Mouse (Mus musculus): ENCODE measurements around the gene Hbb-bh1. TPM values are rescaled to one million over a fixed set of nuclear protein-coding genes. Genes with fewer than 3 reads are reported as not detected.
"Not testable (repeated sequence)": the region's sequence is repeated elsewhere in the genome, so short reads cannot be mapped to it uniquely, and the experiment has no call there.

The Hbb-bh1 gene
- total RNA-seq, 2 experiments from 2014 or later = not detected

DNA sequence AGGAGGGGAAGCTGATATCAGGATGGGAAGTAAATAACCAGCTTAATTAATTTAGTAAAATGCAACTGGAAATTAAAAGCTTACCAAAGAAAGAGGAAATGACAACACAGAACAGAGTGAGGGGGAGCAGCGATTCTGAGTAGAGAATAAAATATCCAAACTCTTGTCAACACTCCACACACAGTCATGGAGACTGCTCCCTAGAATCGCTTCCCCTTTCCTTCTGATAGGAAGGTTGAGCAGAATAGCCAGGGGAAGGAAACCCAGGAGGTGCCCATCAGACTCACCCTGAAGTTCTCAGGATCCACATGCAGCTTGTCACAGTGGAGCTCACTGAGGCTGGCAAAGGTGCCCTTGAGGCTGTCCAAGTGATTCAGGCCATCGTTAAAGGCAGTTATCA is 29.8 kb downstream of the Hbb-bh1 start:
- not testable (repeated sequence) for DNase-seq (ENCODE audit: extremely low spot score in 1 of 2, low spot score in 1 of 2)

- DNase-seq (ENCODE audit: extremely low spot score in 1 of 2, low spot score in 1 of 2) = no peak
Measured at GRCm38 (mm10) chr7:103812174-103812573, 30.8 kb downstream of the Hbb-bh1 start.

DNA sequence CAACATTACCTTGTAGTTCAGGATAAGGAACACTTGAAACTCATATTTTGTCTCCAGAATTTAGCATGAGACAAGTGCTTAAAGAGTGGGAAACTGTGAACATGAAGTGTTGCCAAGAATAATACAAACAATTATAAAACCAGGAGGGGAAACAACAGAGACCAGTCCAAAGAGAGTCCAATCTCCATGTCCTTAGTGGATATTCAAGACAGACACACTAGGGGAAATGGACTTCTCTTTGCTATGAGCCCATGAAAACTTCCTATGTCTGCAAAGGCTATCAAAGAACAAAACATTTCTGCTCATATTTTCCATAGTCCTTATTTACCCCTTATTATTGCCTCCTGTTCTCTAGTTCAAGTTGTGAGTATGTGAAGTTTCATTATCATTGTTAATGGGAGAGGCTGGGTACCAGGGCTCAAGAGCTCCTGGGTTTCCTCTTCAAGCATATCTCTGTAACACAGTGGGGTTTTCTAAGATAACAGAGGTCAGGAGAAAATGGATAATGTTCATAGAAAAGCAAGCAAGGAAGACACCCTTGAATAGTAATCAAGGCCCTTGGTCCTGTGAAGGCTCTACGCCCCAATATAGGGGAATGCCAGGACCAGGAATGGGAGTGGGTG is 31.6 kb downstream of the Hbb-bh1 start:
- no peak for DNase-seq (ENCODE audit: extremely low spot score in 1 of 2, low spot score in 1 of 2)

- DNase-seq (ENCODE audit: extremely low spot score in 1 of 2, low spot score in 1 of 2) = no peak
Measured at GRCm38 (mm10) chr7:103810746-103811145, 32.2 kb downstream of the Hbb-bh1 start.

GRCm38 (mm10) chr7:103810296-103810695 is 32.7 kb downstream of the Hbb-bh1 start:
- DNase-seq (ENCODE audit: extremely low spot score in 1 of 2, low spot score in 1 of 2) = no peak

- no peak for DNase-seq (ENCODE audit: extremely low spot score in 1 of 2, low spot score in 1 of 2)
Measured at GRCm38 (mm10) chr7:103809801-103810155, 33.2 kb downstream of the Hbb-bh1 start.

DNA sequence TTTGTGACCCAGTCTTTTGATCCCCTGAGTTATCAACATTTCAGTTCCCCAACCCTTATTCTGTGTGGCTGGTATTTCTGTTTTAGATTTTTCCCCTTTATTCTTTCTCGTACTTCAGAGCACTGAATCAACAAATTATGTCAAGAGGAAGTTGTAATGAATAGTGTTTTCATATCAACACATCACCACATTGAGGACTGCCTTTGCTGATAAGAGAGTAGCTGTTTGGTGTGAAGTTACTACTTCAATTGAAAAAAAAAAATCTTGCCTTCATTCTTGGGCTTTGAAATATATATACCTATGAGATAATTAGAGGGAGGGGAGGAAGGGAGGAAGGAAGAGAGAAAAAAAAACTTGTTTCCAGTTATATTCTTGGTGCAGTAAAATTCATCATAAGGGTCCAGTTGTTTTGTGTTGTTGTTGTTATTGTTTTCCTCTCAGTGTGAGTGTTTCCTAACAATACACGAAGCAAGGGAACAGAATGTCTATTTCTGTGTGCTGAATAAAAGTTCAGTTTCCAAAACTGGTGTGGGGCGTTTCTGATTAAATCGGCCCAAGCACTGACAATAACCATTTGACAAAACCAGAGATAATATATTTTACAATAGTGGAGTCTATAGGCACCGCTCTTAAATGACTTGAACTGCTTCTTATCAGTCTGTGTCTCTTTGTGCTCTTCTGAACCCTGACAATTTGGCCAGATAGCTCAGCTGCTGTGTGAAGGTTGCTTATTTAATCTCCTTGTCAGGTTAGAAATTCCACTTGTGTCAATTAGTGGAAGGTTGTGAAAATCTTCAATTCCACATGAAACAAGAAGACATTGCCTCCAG is 33.8 kb downstream of the Hbb-bh1 start:
- no peak for DNase-seq (ENCODE audit: extremely low spot score in 1 of 2, low spot score in 1 of 2)

DNA sequence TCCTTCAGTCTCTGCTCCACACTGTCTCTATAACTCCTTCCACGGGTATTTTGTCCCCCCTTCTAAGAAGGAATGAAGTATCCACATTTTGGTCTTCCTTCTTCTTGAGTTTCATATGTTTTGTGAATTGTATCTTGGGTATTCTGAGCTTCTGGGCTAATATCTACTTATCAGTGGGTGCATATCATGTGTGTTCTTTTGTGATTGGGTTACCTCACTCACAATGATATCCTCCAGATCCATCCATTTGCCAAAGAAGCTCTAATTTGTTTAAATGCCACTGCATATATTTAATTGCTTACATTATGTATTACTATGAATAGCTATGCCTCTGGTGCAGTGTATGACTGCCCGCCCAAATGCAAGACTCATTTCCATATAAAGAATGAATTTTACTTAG is 34.8 kb downstream of the Hbb-bh1 start:
- DNase-seq (ENCODE audit: extremely low spot score in 1 of 2, low spot score in 1 of 2) = not testable (repeated sequence)

- DNase-seq (ENCODE audit: extremely low spot score in 1 of 2, low spot score in 1 of 2) = peak in 1 of 2 experiments; percentile 3
Measured at GRCm38 (mm10) chr7:103806856-103807255, 36.1 kb downstream of the Hbb-bh1 start.

- no peak for DNase-seq (ENCODE audit: extremely low spot score in 1 of 2, low spot score in 1 of 2)
Measured at GRCm38 (mm10) chr7:103792669-103793388, 50.1 kb downstream of the Hbb-bh1 start.

DNA sequence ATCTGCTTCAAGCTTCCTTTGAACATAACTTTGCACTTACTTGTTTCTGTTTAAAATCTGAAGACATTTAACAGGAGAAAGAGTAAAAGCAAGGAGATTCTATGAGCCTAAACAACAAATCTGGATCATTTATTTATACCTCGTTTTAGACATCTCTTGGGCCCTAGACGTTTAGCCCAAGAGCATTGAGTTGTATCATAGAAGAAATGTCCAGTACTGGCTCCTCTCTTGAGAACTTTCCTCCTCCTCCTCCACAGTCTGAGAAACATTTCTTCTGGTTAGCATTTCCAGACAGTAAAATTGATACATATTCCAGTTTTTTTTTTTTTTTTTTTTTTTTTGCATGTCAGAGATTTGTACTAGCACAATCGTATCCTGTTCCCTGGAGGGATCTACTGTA is 51.2 kb downstream of the Hbb-bh1 start, which contains the start of gene Olfr67:
Gene Olfr67, minus strand, starts transcription at position 101 of the 400 bp plus-strand sequence.
- no peak for DNase-seq (ENCODE audit: extremely low spot score in 1 of 2, low spot score in 1 of 2)

Other genes with a start within 250 kb of the Hbb-bh1 start
- gene Olfr619, start 242.6 kb downstream of the Hbb-bh1 start, total RNA-seq (2021) = not detected
- not detected for gene Olfr620, start 230.6 kb downstream of the Hbb-bh1 start, total RNA-seq (2021)
- gene Olfr622, start 200.5 kb downstream of the Hbb-bh1 start, total RNA-seq (2021) = not detected
- gene Olfr623, start 179.5 kb downstream of the Hbb-bh1 start, total RNA-seq (2021) = not detected
- under 1 TPM in 1 of 2 experiments, not detected in 1; 0.05 TPM for gene Olfr624, start 172.0 kb downstream of the Hbb-bh1 start, total RNA-seq (2021)
- not detected for gene Olfr625-ps1, start 160.4 kb downstream of the Hbb-bh1 start, total RNA-seq (2021)
- gene Olfr243, start 128.5 kb downstream of the Hbb-bh1 start, total RNA-seq (2021) = not detected
- gene Olfr628, start 112.8 kb downstream of the Hbb-bh1 start, total RNA-seq (2021) = not detected
- not detected for gene Olfr629, start 98.2 kb downstream of the Hbb-bh1 start, total RNA-seq (2021)
- not detected for gene Olfr630, start 85.8 kb downstream of the Hbb-bh1 start, total RNA-seq (2021)
- gene Olfr69, start 71.6 kb downstream of the Hbb-bh1 start, total RNA-seq (2021) = not detected
- not detected for gene Olfr68, start 63.5 kb downstream of the Hbb-bh1 start, total RNA-seq (2021)
- gene Olfr67, start 51.3 kb downstream of the Hbb-bh1 start, total RNA-seq (2021) = not detected
- gene Hbb-bt, start 29.2 kb downstream of the Hbb-bh1 start, total RNA-seq (2021) = 10 to 100 TPM; 73.9 to 75.8 TPM
- 100 to 1,000 TPM; 561 to 593 TPM for gene Hbb-bs, start 15.1 kb downstream of the Hbb-bh1 start, total RNA-seq (2021)
- gene Hbb-bh2, start 2.6 kb downstream of the Hbb-bh1 start, total RNA-seq (2021) = not detected
- not detected for gene Hbb-y, start 10.1 kb upstream of the Hbb-bh1 start, total RNA-seq (2021)
- gene Olfr66, start 43.1 kb upstream of the Hbb-bh1 start, total RNA-seq (2021) = not detected
- not detected for gene Olfr64, start 51.3 kb upstream of the Hbb-bh1 start, total RNA-seq (2021)
- gene Olfr65, start 60.3 kb upstream of the Hbb-bh1 start, total RNA-seq (2021) = not detected
- not detected for gene Olfr631, start 85.7 kb upstream of the Hbb-bh1 start, total RNA-seq (2021)
- not detected for gene Olfr632, start 91.2 kb upstream of the Hbb-bh1 start, total RNA-seq (2021)
- gene Olfr633, start 101.3 kb upstream of the Hbb-bh1 start, total RNA-seq (2021) = not detected
- gene Olfr635, start 128.0 kb upstream of the Hbb-bh1 start, total RNA-seq (2021) = under 1 TPM; 0.05 to 0.07 TPM
- not detected for gene Olfr638, start 155.6 kb upstream of the Hbb-bh1 start, total RNA-seq (2021)
- under 1 TPM; 0.05 to 0.16 TPM for gene Olfr639, start 174.1 kb upstream of the Hbb-bh1 start, total RNA-seq (2021)
- not detected for gene Olfr640, start 182.4 kb upstream of the Hbb-bh1 start, total RNA-seq (2021)
- gene Olfr641, start 192.3 kb upstream of the Hbb-bh1 start, total RNA-seq (2021) = not detected
- gene Olfr642, start 209.5 kb upstream of the Hbb-bh1 start, total RNA-seq (2021) = not detected
- not detected for gene 4930516K23Rik, start 218.3 kb upstream of the Hbb-bh1 start, total RNA-seq (2021)
- gene Olfr644, start 228.7 kb upstream of the Hbb-bh1 start, total RNA-seq (2021) = not detected
- not detected for gene Olfr645, start 242.3 kb upstream of the Hbb-bh1 start, total RNA-seq (2021)